Mouse (Mus musculus) frontal cortex, adult (tissue): ENCODE results near the gene Bri3bp.
"Not testable (repeated sequence)": the region's sequence is repeated elsewhere in the genome, so short reads cannot be mapped to it uniquely, and the experiment has no call there.

ENCODE experiments used
- ATAC-seq: cut with Nextera tagmentation; 2 replicates; pipeline ENCODE4 v1.9.2; 2017; ENCODE audit warnings: mild to moderate bottlenecking, moderate library complexity, mixed read lengths; ENCODE audit not compliant: low TSS enrichment

The Bri3bp gene

DNA sequence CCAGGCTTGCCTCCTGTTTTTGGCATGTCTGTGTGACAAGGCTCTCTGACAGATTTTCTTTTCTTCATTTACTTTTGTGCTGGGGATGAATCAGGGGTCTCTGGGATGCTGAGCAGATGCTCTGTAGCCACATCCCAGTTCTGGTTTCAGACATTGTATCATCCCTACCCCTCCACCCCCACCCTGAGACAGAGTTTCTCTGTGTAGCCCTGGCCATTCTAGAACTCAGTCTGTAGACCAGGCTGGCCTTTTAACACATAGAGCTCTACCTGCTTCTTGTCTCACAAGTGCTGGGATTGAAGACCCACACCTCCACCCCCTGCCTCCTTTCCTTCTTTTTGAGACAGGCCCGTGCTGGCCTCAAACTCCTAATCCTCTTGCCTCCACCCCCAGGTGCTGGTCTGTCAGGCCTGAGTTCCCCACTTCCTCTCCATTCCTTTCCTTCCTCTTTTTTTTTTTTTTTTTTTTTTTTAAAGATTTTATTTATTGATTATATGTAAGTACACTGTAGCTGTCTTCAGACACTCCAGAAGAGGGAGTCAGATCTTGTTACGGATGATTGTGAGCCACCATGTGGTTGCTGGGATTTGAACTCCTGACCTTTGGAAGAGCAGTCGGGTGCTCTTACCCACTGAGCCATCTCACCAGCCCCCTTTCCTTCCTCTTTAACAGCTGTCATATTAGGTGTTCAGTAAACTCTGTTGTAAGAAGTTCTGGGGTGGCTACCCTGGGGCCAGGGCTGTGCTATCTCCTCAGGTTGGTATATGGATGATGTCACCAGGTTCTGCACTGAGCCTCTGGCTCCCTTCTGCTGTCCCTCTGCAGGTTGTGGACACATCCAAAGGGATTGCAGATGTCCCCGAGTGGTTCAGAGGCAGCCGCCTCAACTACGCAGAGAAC is 42.6 kb downstream of the Bri3bp start:
- ATAC-seq: no peak

- ATAC-seq: no peak
Observed at GRCm38 (mm10) chr5:125485031-125485778, 43.8 kb downstream of the Bri3bp start.

GRCm38 (mm10) chr5:125486088-125486487 is 44.7 kb downstream of the Bri3bp start:
- ATAC-seq: no peak

DNA sequence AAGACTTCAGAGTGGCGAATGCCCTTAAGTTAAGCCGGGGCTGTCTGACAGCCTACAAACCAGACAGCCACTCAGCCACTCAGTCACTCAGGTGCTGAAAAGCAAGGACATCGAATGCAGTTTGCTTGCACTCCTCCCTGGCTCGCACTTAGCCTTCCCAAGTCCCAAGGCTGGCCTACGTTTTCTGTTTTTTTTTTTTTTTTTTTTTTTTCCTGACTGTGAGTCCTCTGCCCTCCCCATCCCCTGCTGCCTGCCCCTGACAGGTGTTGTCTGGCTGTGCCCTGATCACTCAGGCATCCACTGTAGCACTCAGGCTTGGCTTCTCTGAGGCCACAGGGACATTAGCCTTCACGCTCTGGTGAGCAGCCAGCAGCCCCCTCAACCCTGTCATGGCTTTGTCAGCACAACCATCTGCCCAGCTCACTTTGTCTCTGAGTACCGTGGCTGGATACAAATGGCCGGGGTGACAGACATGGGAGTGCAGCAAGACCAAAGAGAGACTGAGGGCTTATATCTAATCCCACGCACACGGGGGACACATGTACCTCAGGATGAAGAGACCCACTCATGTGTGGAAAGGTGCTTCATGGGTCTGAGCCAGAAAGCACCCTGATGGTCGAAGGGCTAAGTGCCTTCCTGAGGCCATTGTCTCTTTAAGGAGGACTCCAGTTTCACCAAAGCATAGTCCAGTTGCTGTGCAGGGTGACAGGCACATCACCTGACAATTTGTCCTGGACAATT is 46.2 kb downstream of the Bri3bp start:
- ATAC-seq: no peak

GRCm38 (mm10) chr5:125488116-125488455 is 46.7 kb downstream of the Bri3bp start:
- ATAC-seq: peak; percentile 81; the same call in 1 of the 2 replicates

- not testable (repeated sequence) for ATAC-seq
Observed at GRCm38 (mm10) chr5:125488953-125489352, 47.6 kb downstream of the Bri3bp start.

- no peak for ATAC-seq
Observed at GRCm38 (mm10) chr5:125491107-125491506, 49.7 kb downstream of the Bri3bp start.

GRCm38 (mm10) chr5:125492379-125493092 is 51.2 kb downstream of the Bri3bp start:
- ATAC-seq: no peak

DNA sequence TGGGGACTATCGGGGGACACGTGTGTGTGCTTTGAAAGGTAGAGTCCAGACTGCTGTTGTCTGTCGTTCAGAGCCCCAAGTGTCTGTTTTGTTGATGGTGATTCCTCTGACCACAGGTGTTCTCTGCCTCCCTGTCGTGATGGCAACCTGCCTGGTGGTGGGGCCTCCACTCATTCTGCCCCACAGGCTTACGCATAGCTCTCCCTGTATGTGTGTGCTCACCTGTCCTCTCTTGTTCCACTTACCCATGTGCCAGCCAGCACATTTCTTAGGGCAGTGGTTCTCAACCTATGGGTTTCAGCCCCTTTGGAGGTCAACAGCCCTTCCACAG is 51.7 kb downstream of the Bri3bp start:
- no peak for ATAC-seq

DNA sequence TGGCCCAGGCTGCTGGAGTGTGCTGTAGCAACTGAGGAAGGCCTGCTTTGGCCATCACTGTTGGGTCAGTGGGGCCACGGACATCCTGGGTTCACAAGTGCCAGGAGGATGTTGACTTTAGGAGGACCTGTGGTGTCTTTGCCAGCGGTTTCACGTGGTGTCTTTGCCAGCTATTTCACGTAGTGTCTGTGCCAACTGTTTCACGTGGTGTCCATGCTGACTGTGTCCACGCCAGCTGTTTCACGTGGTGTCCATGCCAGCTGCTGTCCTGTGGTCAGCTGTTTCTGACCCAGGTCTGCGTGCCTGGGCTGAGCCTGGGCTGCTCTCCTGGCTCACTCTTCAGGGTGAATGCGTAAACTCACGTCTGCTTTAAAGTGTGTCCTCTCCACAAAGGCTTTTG is 54.3 kb downstream of the Bri3bp start:
- ATAC-seq: no peak

GRCm38 (mm10) chr5:125497821-125498600 is 56.6 kb downstream of the Bri3bp start:
- ATAC-seq: peak; percentile 88

DNA sequence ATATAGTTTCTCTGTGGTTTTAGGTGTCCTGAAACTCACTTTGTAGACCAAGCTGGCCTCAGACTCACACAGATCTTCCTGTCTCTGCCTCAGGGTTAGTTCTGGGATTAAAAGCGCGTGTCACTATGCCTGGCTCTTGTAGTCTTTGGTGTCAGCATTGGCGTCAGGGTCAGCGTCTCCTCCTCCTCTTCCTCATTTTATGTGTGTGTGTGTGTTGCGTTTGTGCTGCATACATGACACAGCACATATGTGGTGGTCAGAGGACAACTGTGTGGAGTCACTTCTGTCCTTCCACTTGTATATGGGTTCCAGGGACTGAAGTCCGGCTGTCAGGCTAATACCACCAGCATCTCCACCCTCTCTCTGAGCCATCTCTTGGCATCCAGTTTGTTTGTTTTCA is 60.1 kb downstream of the Bri3bp start:
- ATAC-seq: no peak

DNA sequence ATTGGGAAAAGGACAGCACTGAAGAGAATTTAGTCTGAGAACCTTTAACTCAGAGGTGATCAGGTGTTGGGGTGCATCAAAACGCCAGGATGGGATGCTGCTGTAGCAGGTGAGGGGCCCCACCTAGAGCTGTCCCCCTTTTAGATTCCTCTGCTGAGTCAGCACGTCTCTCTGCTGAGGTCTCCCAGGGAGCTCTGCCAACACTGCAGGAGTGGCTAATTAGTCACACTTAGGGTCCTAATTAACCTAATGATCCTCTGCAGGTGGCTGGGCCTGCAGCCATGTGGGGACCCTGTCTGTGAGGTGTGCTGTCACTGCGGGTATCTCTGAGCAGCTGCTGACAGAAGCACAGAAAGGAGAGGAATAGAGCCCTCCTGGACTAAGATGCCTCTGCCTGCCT is 60.8 kb downstream of the Bri3bp start:
- ATAC-seq: no peak

DNA sequence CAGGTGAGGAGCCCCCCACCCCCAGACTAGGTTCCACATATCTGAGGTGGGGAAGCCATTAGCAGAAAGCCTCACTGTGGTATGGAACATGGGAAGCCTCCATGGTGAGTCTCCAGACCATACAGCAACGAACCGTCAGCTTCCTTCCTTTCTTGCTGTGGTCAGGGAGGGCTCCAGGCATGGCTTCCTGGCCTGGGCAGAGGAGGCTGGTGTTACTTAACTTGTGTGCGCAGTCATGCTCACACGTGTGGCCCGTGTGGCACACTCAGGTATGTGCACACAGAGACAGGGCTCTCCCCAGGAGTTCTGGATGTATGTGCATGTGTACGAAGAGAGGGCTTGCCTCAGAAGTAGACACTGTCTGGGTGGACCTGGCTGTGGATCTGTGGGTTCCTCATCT is 62.3 kb downstream of the Bri3bp start:
- ATAC-seq: no peak

DNA sequence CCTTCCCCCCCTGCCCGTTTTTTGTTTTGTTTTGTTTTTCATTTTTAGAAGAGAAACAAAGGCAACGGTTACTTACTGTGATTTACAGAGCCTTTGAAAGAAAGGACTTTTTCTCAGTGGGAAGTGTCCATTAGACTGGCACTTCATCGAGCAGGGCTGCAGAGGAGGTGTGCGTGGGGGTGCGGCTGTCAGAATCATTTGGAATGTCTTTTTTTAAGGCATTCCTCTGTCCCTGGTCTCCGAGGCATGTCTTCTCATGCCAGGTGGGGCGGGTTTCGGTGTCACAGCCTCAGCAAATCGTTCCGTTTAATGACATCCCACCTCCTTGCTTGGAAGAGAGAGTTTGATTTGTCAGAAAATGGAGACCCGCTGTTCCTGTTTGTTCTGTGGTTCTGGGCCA is 63.3 kb downstream of the Bri3bp start:
- ATAC-seq: peak; percentile 55; the same call in 1 of the 2 replicates

DNA sequence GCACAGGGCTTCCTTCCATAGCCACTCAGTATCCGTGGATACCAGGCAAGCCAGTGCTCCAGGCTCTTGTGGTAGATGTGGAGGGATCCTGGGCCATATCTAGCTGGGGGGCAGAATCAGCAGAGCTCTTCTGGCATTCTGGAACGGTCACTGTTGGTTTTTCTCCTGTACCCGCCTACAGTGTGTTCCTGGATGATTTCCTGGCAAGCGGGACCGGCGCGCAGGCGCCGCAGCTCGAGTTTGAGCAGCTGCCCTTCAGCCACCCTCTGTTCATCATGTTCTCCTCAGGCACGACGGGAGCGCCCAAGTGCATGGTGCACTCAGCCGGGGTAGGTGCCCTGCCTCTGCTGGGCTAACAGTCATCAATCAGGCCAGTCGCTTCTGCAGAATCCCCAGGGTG is 64.6 kb downstream of the Bri3bp start:
- ATAC-seq: peak; percentile 60

- no peak for ATAC-seq
Observed at GRCm38 (mm10) chr5:125507582-125507981, 66.2 kb downstream of the Bri3bp start.

DNA sequence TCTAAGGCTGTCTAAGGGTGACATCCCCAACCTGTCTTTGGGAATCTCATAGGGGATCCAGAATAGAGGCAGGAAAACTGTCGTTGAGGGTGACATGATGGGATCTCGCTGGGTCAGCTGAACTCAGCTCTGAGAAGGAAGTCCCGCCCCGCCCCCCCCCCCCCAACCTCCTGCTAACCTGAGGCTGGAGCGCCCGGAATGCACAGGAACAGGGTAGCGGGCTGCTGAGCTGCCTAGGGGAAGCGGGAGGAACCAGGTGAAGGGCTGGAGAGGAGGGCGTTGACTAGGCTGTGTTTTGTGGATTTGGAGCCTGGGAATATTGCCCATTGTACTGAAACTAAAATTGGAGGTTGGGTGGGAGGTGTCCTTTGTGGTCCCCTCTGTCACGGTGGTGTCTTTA is 66.6 kb downstream of the Bri3bp start:
- no peak for ATAC-seq

- peak; percentile 56 for ATAC-seq
Observed at GRCm38 (mm10) chr5:125509541-125509940, 68.2 kb downstream of the Bri3bp start.
